In the genomic region with DNA sequence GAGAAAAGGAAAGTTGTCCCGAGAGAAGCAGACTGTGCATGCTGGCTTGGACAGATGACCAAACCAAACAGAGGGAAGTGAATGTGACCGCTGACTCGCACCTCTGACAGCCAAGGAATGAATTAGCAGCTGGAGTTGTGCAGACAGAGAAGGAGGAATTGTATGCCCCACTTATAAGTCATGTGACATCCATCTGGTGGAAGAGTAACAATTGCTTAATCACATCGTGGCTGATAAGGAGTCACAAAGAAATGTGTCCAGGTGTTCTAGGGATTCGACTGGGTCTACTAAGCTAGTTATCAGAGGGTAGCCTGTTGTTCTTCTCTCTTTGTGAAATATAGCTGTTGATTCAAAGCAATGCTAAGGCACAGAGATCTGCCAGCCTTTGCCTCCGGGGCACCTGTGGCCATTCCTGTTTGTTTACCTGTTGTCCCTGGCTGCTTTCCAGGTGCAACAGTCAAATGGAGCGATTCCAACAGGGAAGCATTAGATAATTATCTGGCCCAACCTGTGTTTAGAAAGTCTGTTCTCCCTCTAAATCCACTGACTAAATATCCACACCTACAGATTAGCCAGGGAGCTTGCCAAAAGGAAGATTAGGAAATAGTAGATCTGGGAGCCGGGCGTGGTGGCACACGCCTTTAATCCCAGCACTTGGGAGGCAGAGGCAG, we compare ENCODE assay signal across 14 mouse cellular contexts.
DNase-seq lines count a peak whose midpoint lies in the region; ATAC-seq and TF ChIP-seq lines count a peak whose summit lies in the region.
"Had no signal": no experiment of that assay in that cellular context is flagged by ENCODE, and none has a peak within 500 bp of the region (broad histone marks: within the 10 kb centered on the region; RNA-seq: fewer than 3 reads in every experiment).

No protein-coding gene starts in this region.

- TF ChIP-seq CTCF in C2C12 (IDR thresholded peaks at IDR 0.05; ENCODE audit: control insufficient read depth, insufficient read depth, insufficient read length) = no peak

- H3K79me3 ChIP-seq in C2C12 (ENCODE audit: low read depth) = no peaks in the 10 kb centered on the region

- peak; percentile 23 to 24 for DNase-seq in kidney, adult 8-10 months
- peak; percentile 71 for DNase-seq in cerebellum, adult 9-10 months
- DNase-seq in kidney, adult 9 months = peak; percentile 42
- no peak for DNase-seq in heart, adult 11 months
- DNase-seq in adrenal gland, adult 2 months = no peak
- no peak for DNase-seq in gastrocnemius, postnatal 25 days
- DNase-seq: right cerebral cortex, postnatal 25 days had no signal

- no peaks in the 10 kb centered on the region for H3K27me3 ChIP-seq in kidney, embryonic 16.5 days (ENCODE audit: insufficient read depth, low read length)
- H3K27me3 ChIP-seq in C2C12 (ENCODE audit: control insufficient read depth, insufficient read depth, insufficient read length) = no peaks in the 10 kb centered on the region
- H3K27me3 ChIP-seq: CH12.LX; limb, embryonic 12.5 days had no signal

- no peak overlapping the region for H3K4me3 ChIP-seq in kidney, embryonic 16.5 days (ENCODE audit: low read length)
- no peak overlapping the region for H3K4me3 ChIP-seq in C2C12 (ENCODE audit: insufficient read depth, poor library complexity, severe bottlenecking)
- H3K4me3 ChIP-seq: erythroblast, embryonic 14.5 days; heart, embryonic 10.5 days; hindbrain, embryonic 10.5 days; limb, embryonic 12.5 days had no signal

- H3K4me1 ChIP-seq in kidney, embryonic 16.5 days (ENCODE audit: insufficient read depth, low read length) = no peaks in the 10 kb centered on the region

- no peaks in the 10 kb centered on the region for H3K9me3 ChIP-seq in kidney, embryonic 16.5 days (ENCODE audit: low read length)
- H3K9me3 ChIP-seq: heart, embryonic 10.5 days; hindbrain, embryonic 10.5 days; limb, embryonic 12.5 days had no signal

- no peak overlapping the region for H3ac ChIP-seq in C2C12 (ENCODE audit: control insufficient read depth, insufficient read length, low read depth)

- no peak for ATAC-seq in kidney, embryonic 16.5 days (ENCODE audit: low FRiP score, low TSS enrichment)

- H3K27ac ChIP-seq in kidney, embryonic 16.5 days (ENCODE audit: low read length) = no peak overlapping the region
- H3K27ac ChIP-seq: heart, embryonic 10.5 days; hindbrain, embryonic 10.5 days; limb, embryonic 12.5 days had no signal

- no peaks in the 10 kb centered on the region for H3K79me2 ChIP-seq in C2C12 (ENCODE audit: control insufficient read depth, insufficient read depth)

- H3K36me3 ChIP-seq in kidney, embryonic 16.5 days (ENCODE audit: insufficient read depth, low read length) = no peaks in the 10 kb centered on the region
- no peaks in the 10 kb centered on the region for H3K36me3 ChIP-seq in C2C12 (ENCODE audit: control insufficient read depth, insufficient read depth)
- H3K36me3 ChIP-seq: heart, embryonic 10.5 days; limb, embryonic 12.5 days had no signal

- no peak overlapping the region for H3K4me2 ChIP-seq in kidney, embryonic 16.5 days (replicated peaks; ENCODE audit: low read depth, low read length)
- H3K4me2 ChIP-seq: limb, embryonic 12.5 days had no signal

- no peak overlapping the region for H3K9ac ChIP-seq in kidney, embryonic 16.5 days (replicated peaks; ENCODE audit: low read length)
- H3K9ac ChIP-seq: limb, embryonic 12.5 days had no signal

- 73% methylated on average over 10 of the region's 10 CpGs for WGBS in kidney, embryonic 16.5 days

TF ChIP-seq in C2C12, 6 proteins besides CTCF, POLR2A, EP300 and RAD21:
- no peak for TF ChIP-seq MAX (IDR thresholded peaks at IDR 0.05)
- TF ChIP-seq CEBPB (IDR thresholded peaks at IDR 0.05; ENCODE audit: low read depth) = peak; percentile 83
- TF ChIP-seq MYOG (IDR thresholded peaks at IDR 0.05; ENCODE audit: control insufficient read depth, extremely low read depth, insufficient read length) = no peak
- TF ChIP-seq USF1 (IDR thresholded peaks at IDR 0.05; ENCODE audit: low read depth) = peak; percentile 67
- TF ChIP-seq MYOD1 (IDR thresholded peaks at IDR 0.05; ENCODE audit: control insufficient read depth, insufficient read length, low read depth) = peak; percentile 67
- no peak for TF ChIP-seq FOSL1 (IDR thresholded peaks at IDR 0.05; ENCODE audit: insufficient read depth, low read length, poor library complexity, severe bottlenecking)

Comparison
In these comparisons a context has a peak if more than half of its experiments do, and no peak if none do; other contexts are left out.
1. DNase-seq: peak in kidney, adult 8-10 months (2 of 2), cerebellum, adult 9-10 months (single experiment) and kidney, adult 9 months (single experiment); none in heart, adult 11 months (single experiment), adrenal gland, adult 2 months (single experiment) and gastrocnemius, postnatal 25 days (single experiment).